Mouse (Mus musculus) stomach, postnatal 0 days (tissue): Measurements from ENCODE around the gene Pigp. TPM values are rescaled to one million over a fixed set of nuclear protein-coding genes. Genes with fewer than 3 reads are reported as not detected.

Experiments used
- ATAC-seq: fragments of 200-750 bp; cut with Nextera tagmentation; 2 replicates; pipeline ENCODE4 v1.8.0; 2017; ENCODE audit not compliant: low FRiP score, low TSS enrichment
- DNase-seq: peaks from one replicate; pipeline ENCODE4 v3.0.0-alpha.2; 2016; ENCODE audit warnings: low spot score
- H3K27ac ChIP-seq: fragments of 300-500 bp; sonication (generic); replicated peaks from 2 replicates; pipeline ENCODE4 v1.5.1; 2014; ENCODE audit warnings: mild to moderate bottlenecking, control low read depth
- H3K27me3 ChIP-seq: fragments of 300-500 bp; sonication (generic); 2 replicates; pipeline ENCODE4 v1.6.1; 2014; ENCODE audit warnings: low read length; ENCODE audit not compliant: control insufficient read depth, insufficient read depth
- H3K36me3 ChIP-seq: fragments of 300-500 bp; sonication (generic); 2 replicates; pipeline ENCODE4 v1.6.1; 2014; ENCODE audit warnings: low read length, mixed read lengths; ENCODE audit not compliant: control insufficient read depth, insufficient read depth
- H3K4me1 ChIP-seq: fragments of 300-500 bp; sonication (generic); replicated peaks from 2 replicates; pipeline ENCODE4 v1.6.1; 2014; ENCODE audit warnings: antibody characterized with exemption; ENCODE audit not compliant: control insufficient read depth, insufficient read depth
- H3K4me2 ChIP-seq: fragments of 300-500 bp; sonication (generic); replicated peaks from 2 replicates; pipeline ENCODE4 v1.6.1; 2014; ENCODE audit warnings: low read depth, mild to moderate bottlenecking, control low read depth, moderate library complexity
- H3K4me3 ChIP-seq: fragments of 300-500 bp; sonication (generic); 2 replicates; pipeline ENCODE4 v1.5.1; 2014; ENCODE audit warnings: low read depth, low read length, control low read depth
- H3K9ac ChIP-seq: fragments of 300-500 bp; sonication (generic); 2 replicates; pipeline ENCODE4 v1.6.1; 2014; ENCODE audit warnings: mild to moderate bottlenecking, low read length, control low read depth, mixed read lengths
- H3K9me3 ChIP-seq: fragments of 300-500 bp; sonication (generic); 2 replicates; pipeline ENCODE4 v1.6.1; 2016; ENCODE audit warnings: low read length; ENCODE audit not compliant: control insufficient read depth
- CTCF ChIP-seq: IDR thresholded peaks from 2 replicates; pipeline ENCODE4 v1.5.1; 2016; ENCODE audit warnings: antibody characterized with exemption, low read depth, mild to moderate bottlenecking, moderate library complexity
- EP300 ChIP-seq: optimal IDR thresholded peaks from 2 replicates; pipeline ENCODE3; 2016; ENCODE audit warnings: antibody characterized with exemption
- WGBS: fragments of 180-500 bp; shearing (Covaris S2); extraction: QIAGEN DNeasy Blood & Tissue Kit; methylation state at CpG from one replicate; pipeline ENCODE4 v1.1.7; 2014; 5-methylcytosine and 5-hydroxymethylcytosine counted together
- polyA plus RNA-seq: library from polyadenylated mRNA; unstranded; fragments of >200 nt; fragmentation: Nextera tagmentation; extraction: Ambion mirVana; gene quantifications from 2 replicates; pipeline ENCODE4 v1.2.1, GENCODE M21; 2015

The Pigp gene
- polyA plus RNA-seq, 1 experiment from 2014 or later: 157 TPM

- WGBS: 68% methylated on average over 4 of the region's 4 CpGs
- no peak overlapping the region for H3K4me2 ChIP-seq
- DNase-seq (no peak), ATAC-seq (0 out of 2 replicates have a peak, but pooled peaks have one; percentile 18)
- no peaks in the 10 kb centered on the region for H3K4me1 ChIP-seq
- no peak overlapping the region for H3K9ac ChIP-seq
- H3K27me3 ChIP-seq: no peaks in the 10 kb centered on the region
- H3K9me3 ChIP-seq: no peaks in the 10 kb centered on the region
- no peak overlapping the region for H3K27ac ChIP-seq
- no peak for TF ChIP-seq EP300
- TF ChIP-seq CTCF: peak; percentile 44
- H3K36me3 ChIP-seq: no peaks in the 10 kb centered on the region
- H3K4me3 ChIP-seq: no peak overlapping the region
Observed at GRCm38 (mm10) chr16:94402185-94402584, 30.5 kb upstream of the Pigp start.

DNA sequence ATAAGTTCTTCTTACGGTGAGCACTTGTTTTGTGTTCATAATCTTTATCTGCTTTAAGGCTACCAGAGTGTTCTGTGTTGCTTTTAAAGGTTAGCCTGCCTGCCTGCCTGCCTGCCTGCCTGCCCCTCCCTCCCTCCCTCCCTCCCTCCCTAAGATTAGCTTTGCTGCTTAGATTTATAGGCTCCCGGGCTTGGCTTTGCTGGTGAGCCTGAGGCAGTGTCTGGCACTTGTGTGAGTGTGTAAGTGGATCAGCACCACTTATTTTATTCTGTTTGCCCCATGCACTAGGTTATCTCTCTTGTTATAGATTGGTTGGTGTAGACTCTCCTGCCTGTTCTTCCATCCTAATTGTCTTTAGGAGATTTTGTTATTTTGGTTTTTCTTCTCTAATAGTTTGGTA, 30.0 kb upstream of the Pigp start:
- Histone ChIP-seq H3K9me3 (no peaks in the 10 kb centered on the region), H3K27ac (no peak overlapping the region), H3K36me3 (no peaks in the 10 kb centered on the region), H3K27me3 (no peaks in the 10 kb centered on the region), H3K9ac (no peak overlapping the region), H3K4me1 (no peaks in the 10 kb centered on the region), H3K4me2 (no peak overlapping the region), H3K4me3 (no peak overlapping the region)
- TF ChIP-seq EP300: no peak
- TF ChIP-seq CTCF: no peak
- ATAC-seq (no peak), DNase-seq (peak; percentile 24)
- WGBS: 26% methylated on average over 2 of the region's 2 CpGs

DNA sequence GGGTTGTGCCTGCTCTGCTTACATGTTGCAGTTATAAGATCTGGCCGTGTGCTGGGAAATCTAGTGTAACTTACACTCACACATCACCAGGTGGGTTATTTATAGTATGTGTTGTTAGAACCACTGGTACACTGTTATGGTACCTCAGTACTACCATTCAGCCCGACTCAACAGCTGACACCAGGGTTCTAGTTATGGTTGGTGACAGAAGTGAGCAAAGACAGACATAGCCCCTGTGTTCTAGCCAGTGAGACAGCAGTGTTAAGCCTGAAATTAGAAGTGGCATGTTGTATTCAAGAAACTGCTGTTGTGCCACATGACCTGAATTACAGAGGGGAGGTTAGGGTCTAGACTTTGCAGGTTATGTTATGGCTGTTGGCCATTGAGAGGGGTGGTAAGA, 27.5 kb upstream of the Pigp start:
- H3K4me1 ChIP-seq: no peaks in the 10 kb centered on the region
- no peak for ATAC-seq

GRCm38 (mm10) chr16:94396641-94397040, 25.0 kb upstream of the Pigp start:
- WGBS: 65% methylated on average over 7 of the region's 7 CpGs
- Histone ChIP-seq H3K9me3 (no peaks in the 10 kb centered on the region), H3K4me1 (no peaks in the 10 kb centered on the region), H3K4me3 (no peak overlapping the region), H3K36me3 (0 out of 2 replicates have a peak, but pooled peaks cover 2% of the 10 kb centered on the region), H3K9ac (no peak overlapping the region), H3K27me3 (no peaks in the 10 kb centered on the region), H3K27ac (no peak overlapping the region), H3K4me2 (no peak overlapping the region)
- no peak for TF ChIP-seq EP300
- TF ChIP-seq CTCF: no peak
- ATAC-seq (no peak), DNase-seq (no peak)

More for the DNA sequence above, 27.5 kb upstream of the Pigp start:
- TF ChIP-seq CTCF (no peak), EP300 (no peak)
- no peak for DNase-seq
- WGBS: 84% methylated on average over 2 of the region's 2 CpGs
- Histone ChIP-seq H3K27ac (no peak overlapping the region), H3K27me3 (no peaks in the 10 kb centered on the region), H3K4me3 (no peak overlapping the region), H3K4me2 (no peak overlapping the region), H3K9me3 (no peaks in the 10 kb centered on the region), H3K9ac (no peak overlapping the region), H3K36me3 (0 out of 2 replicates have a peak, but pooled peaks cover 2% of the 10 kb centered on the region)

- 69% methylated on average over 3 of the region's 3 CpGs for WGBS
- Histone ChIP-seq H3K9me3 (no peaks in the 10 kb centered on the region), H3K4me2 (no peak overlapping the region), H3K4me1 (no peaks in the 10 kb centered on the region), H3K36me3 (0 out of 2 replicates have a peak, but pooled peaks cover 2% of the 10 kb centered on the region), H3K4me3 (no peak overlapping the region), H3K9ac (no peak overlapping the region), H3K27me3 (no peaks in the 10 kb centered on the region), H3K27ac (no peak overlapping the region)
- TF ChIP-seq CTCF: no peak
- TF ChIP-seq EP300: no peak
- ATAC-seq: no peak
- DNase-seq: no peak
Observed at GRCm38 (mm10) chr16:94395051-94395450, 23.4 kb upstream of the Pigp start.

DNA sequence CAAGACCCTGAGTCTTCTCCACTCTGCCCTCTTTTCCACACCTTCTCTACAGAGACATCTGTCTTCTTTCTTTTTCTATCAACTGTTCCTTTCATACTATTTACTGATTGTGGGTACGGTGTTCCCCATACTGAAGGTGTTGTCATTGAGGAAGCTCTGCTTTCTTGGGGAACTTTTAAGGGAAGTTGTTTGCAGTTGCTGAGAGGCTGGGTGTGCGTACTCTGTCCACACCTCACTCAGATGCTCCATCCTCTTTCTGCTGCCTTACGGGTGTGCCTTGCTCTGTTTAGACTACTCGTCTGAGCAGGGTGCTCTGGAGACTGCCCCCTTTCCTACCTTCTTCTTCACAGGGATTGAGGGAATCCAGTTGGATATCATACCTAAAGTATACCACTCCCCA, 20.7 kb upstream of the Pigp start:
- ATAC-seq (no peak), DNase-seq (no peak)
- 60% methylated on average over 4 of the region's 4 CpGs for WGBS
- H3K4me2 ChIP-seq: no peak overlapping the region
- H3K36me3 ChIP-seq: 0 out of 2 replicates have a peak, but pooled peaks cover 2% of the 10 kb centered on the region
- H3K27me3 ChIP-seq: no peaks in the 10 kb centered on the region
- no peak overlapping the region for H3K4me3 ChIP-seq
- no peak for TF ChIP-seq EP300
- no peak for TF ChIP-seq CTCF
- no peak overlapping the region for H3K27ac ChIP-seq
- no peaks in the 10 kb centered on the region for H3K4me1 ChIP-seq
- H3K9me3 ChIP-seq: no peaks in the 10 kb centered on the region
- no peak overlapping the region for H3K9ac ChIP-seq
